Mouse (Mus musculus): Measurements from ENCODE around the gene Pex10.
A peak's percentile ranks its signal among the peaks of the same experiment; 100 is the strongest.
"Not testable (repeated sequence)": the region's sequence is repeated elsewhere in the genome, so short reads cannot be mapped to it uniquely, and the experiment has no call there.

Gene Pex10

GRCm38 (mm10) chr4:155064474-155064873, 2.3 kb upstream of the Pex10 start:
- no peak for DNase-seq (ENCODE audit: low read depth, low spot score)

- peak; percentile 97 for DNase-seq (ENCODE audit: low read depth, low spot score)
Measured at GRCm38 (mm10) chr4:155065970-155066833, 614 bp upstream of the Pex10 start.

DNA sequence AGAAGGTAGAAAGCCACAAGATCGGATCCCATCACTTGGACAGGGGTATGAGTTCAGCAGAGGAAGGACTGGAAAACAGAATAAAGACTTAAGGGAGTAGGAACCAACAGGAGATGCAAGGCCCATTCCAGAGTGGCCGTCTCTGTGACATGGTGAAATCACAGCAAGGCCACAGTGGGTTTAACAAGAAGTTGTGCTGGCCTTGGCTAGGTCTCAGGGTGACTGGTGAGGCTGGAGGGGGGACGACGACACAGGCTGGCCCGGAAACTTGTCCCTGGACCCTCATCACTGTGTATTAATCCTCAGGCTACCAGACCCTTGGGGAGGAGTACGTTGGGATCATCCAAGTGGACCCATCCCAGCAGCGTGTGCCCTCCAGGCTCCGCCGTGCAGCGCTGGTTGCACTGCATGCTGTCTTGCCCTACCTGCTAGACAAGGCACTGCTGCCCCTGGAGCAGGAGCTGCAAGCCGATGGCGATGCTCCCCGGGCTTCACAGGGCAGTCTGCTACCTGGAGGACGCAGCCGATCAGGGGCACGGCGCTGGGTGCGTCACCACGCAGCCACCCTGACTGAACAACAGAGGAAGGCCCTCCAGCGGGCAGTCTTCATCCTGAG, 1.6 kb downstream of the Pex10 start:
- no peak for DNase-seq (ENCODE audit: low read depth, low spot score)

DNA sequence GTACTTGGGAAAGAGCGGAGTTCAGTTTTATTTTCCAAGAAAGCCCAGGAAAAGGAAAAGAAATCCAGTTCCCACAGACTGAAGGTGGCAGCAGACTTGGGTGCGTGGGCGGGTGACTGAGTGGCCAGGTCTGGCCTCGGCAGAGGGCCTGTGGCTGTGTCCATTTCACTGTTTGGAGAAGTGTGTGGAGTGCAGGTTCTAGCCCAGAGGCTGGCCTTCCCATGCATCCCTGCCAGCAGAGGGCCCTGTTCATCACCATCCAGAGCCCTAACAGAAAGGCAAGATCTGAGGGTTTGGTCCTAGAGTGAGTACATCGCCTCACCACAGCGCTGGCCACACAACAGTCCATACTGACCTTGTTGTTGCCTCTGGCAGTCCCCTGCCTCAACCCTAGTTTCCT, 2.4 kb downstream of the Pex10 start:
- peak; percentile 63 for DNase-seq (ENCODE audit: low read depth, low spot score)

DNA sequence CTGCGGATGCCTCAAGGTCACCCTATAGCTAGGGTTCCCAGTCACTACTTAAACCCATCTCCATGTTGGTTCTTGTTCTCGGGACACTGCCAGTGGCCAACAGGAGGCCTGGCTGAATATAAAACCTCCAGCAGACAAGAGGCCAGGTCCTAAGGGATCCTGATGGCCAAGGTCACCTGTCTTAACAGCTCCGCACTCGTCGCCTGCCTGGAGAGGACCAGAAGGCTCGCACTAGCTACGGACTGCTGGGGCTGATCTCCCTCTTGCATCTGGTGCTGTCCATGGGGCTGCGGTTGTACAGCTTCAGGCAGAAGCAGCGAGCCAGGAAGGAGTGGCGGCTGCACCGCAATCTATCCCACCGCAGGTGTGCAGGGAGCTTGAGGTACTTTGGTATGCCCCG, 3.4 kb downstream of the Pex10 start:
- DNase-seq (ENCODE audit: low read depth, low spot score), result no peak

DNA sequence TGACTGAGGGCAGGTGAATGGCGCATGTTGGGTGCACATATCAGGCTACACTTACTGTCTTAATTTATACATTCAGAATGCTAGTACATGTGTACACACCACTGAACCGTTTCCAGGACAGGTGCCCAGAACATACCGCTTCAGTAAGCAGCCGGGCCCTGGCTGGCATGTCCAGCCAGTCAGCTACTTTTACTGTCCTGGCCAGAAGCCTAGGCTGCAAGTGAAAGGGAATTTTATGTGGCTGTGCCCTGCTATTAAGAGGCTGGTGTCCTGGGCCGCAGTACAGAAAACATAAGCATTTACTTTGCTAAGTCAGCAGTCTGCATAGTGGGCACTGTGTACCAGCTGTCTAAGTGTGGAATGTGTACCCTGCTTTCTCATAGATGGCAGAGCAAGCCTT, 4.1 kb downstream of the Pex10 start:
- DNase-seq (ENCODE audit: low read depth, low spot score), result no peak

DNA sequence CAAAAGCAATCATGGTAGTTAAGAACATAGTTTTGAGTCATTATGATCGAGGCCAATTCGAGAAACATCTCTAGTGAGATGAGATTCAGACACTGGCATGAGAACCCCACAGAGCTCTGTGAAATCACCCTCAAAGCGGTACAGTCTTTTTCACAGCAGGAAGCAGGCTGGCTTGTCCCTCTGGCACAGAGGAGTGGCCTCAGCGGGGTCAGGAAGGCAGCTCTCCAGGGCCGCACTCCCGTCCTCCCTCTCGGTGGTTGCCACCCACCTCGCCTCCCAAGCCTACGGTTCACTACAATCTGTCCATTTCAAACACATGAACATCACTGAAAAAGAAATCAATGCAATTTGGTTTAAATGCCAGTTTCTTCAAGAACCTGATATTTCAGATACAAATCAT, 7.6 kb downstream of the Pex10 start:
- DNase-seq (ENCODE audit: low read depth, low spot score), result no peak

DNA sequence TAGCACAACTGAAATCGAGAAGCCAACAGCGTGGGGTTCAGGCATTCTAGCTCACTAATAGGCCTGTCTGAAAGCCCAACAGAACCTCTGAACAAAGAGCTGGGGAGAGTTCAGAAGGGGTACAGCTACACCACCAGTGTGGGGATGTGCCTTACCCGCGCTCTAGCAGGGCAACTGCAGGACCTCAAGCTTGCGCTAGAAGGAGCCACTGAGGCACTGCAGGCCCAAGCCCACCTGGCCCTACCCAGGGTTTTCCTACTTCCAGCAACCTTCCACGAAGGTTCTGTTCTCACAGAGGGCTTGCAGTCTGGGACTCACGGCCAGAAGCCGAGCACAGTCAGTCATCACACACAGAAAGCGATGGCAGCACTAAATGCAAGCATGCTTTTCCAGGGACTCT, 8.3 kb downstream of the Pex10 start:
- no peak for DNase-seq (ENCODE audit: low read depth, low spot score)

GRCm38 (mm10) chr4:155075813-155076212, 9.0 kb downstream of the Pex10 start:
- no peak for DNase-seq (ENCODE audit: low read depth, low spot score)

DNA sequence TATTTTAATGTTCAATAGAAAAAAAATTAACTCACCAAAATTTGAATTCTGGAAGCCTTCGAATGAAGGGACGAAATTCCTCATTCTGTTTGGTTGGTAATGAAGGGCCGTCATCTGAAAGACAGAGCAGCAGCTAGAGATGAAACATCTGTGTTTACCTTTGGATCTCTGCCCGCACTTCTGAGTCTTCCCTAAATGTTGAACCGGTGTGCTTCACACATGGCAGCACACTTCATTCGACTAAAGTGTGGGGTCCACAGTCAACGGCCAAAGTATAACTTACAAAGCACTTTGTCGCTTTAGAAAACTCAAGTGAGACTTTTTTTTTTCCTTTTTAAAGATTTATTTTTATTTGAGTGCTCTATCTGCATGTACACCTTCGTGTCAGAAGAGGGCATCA, 9.9 kb downstream of the Pex10 start:
- no peak for DNase-seq (ENCODE audit: low read depth, low spot score)

DNA sequence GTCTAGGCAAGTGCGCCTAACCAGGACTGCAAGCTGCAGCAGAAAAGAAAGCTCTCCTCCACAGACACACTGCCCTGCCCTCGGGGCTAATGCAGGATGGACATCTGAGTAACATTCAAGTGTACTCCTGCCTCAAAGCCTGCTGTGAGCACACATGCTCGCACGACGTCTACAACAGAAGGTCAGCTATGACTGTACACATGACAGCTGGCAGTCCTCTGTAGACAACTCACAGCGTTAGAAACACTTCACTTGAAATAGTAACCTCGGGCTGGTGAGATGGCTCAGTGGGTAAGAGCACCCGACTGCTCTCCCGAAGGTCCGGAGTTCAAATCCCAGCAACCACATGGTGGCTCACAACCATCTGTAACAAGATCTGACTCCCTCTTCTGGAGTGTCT, 12.0 kb downstream of the Pex10 start:
- DNase-seq (ENCODE audit: low read depth, low spot score), result not testable (repeated sequence)

DNA sequence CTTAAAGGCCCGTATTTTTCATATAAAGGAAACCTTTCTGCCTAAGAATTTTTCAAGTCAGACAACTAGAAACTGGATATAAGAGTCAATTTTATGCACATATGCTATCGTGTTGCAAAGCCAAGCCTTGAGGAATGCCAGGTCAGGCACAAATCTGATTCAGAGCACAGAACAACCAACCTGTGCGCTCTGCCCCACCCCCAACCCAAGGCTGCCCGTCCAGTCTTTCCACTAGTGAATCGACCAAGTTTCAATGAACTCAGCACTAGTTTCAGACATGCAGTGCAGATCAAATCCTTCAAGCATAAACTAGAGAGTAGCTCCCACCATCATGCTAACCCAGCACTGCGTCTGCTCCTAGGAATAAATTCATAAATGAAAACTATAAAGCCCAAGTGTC, 12.8 kb downstream of the Pex10 start:
- no peak for DNase-seq (ENCODE audit: low read depth, low spot score)

DNA sequence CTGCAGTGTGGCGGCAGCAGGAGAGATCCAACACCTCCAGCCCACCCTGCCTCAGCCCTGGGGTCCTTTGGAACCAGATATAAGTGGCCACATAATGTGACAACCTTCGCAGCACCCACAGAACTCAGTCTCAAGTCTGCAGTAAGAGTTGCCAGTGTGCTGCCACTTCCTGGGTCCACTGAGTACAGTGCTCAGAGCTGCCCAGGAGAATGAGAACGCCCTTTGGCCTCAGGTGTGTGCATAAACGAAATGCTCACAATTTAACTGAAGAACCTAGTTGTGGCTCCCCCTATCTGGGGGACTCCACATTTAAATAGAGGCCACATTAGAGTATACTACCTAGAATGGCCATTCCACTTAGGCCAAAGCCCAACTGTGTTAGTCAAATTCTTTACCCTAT, 16.7 kb downstream of the Pex10 start:
- no peak for DNase-seq (ENCODE audit: low read depth, low spot score)

GRCm38 (mm10) chr4:155084351-155084750, 17.5 kb downstream of the Pex10 start:
- DNase-seq (ENCODE audit: low read depth, low spot score), result no peak

GRCm38 (mm10) chr4:155085206-155086107, 18.6 kb downstream of the Pex10 start:
- DNase-seq (ENCODE audit: low read depth, low spot score), result no peak

GRCm38 (mm10) chr4:155086108-155087024, 19.6 kb downstream of the Pex10 start, which contains the start of the genes Rer1 and Morn1:
Rer1 (minus strand) TSS chr4:155086382.
Morn1 (plus strand) TSS chr4:155086577.
- peak; percentile 99 for DNase-seq (ENCODE audit: low read depth, low spot score)

DNA sequence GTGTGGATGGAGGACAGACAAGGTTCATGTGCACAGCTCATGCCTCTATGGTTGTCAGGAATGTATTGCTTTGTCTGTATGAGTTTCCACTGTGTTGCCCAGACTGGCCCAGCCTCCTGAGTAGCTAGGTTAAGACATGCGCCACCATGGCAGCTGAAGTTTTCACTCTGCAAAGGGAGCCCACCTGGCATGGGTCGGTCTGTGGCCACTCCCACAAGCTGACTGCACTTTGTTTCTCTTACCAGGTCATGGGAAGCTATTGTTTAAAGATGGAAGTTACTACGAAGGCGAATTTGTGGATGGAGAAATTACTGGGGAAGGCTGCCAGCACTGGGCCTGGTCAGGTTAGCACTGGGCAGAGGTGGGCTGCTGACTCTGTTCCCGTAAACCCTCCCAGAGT, 22.4 kb downstream of the Pex10 start:
- DNase-seq (ENCODE audit: low read depth, low spot score), result no peak

- no peak for DNase-seq (ENCODE audit: low read depth, low spot score)
Measured at GRCm38 (mm10) chr4:155090147-155090546, 23.3 kb downstream of the Pex10 start.

GRCm38 (mm10) chr4:155090688-155091449, 24.1 kb downstream of the Pex10 start:
- no peak for DNase-seq (ENCODE audit: low read depth, low spot score)

DNA sequence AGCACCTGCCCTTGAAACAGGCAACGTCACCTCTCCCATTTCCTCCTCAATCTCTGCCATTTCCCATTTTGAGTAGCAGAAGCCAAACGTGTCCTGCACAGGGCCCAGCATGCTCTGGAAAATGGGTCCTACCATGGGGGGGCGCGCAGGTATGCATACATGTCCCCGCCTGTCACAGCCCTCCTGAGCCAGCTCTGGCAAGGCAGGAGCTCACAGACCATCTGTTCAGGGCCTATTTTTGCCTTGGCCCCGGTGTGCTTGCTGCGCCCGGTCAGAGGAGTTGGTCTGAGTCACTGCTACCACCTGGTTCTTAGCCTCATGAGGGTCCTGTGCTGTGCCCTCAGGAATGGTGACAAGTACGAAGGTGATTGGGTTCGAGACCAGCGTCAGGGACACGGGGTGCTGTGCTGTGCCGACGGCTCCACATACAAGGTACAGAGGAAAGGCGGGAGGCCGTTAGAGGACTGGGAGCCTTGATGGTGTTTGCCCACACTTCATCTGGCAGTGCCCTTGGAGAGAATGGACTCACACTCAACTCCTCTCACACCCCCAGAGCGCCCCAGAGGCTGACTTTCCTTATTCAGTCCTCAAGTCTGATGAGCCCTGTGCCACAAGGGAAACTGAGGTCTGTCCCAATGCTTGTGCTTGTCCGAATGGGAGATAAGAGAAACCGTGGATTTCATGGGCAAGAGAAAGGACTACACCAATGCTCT, 26.1 kb downstream of the Pex10 start:
- no peak for DNase-seq (ENCODE audit: low read depth, low spot score)
